Mouse (Mus musculus) neural tube, embryonic 13.5 days (tissue): ENCODE results near the gene Hcar1. TPM values are rescaled to one million over a fixed set of nuclear protein-coding genes. Genes with fewer than 3 reads are reported as not detected.

Experiments
- ATAC-seq: fragments of 200-750 bp; cut with Nextera tagmentation; 2 replicates; pipeline ENCODE4 v1.8.0; 2017; ENCODE audit warnings: low read depth, mild to moderate bottlenecking, moderate TSS enrichment, moderate library complexity
- H3K27ac ChIP-seq: fragments of 300-500 bp; sonication (generic); replicated peaks from 2 replicates; pipeline ENCODE4 v1.5.1; 2015; ENCODE audit warnings: moderate library complexity, mild to moderate bottlenecking, inconsistent platforms
- H3K27me3 ChIP-seq: fragments of 300-500 bp; sonication (generic); 2 replicates; pipeline ENCODE4 v1.6.1; 2015; ENCODE audit warnings: mild to moderate bottlenecking, inconsistent platforms
- H3K36me3 ChIP-seq: fragments of 300-500 bp; sonication (generic); 2 replicates; pipeline ENCODE4 v1.6.1; 2015; ENCODE audit warnings: mild to moderate bottlenecking, inconsistent platforms
- H3K4me1 ChIP-seq: fragments of 300-500 bp; sonication (generic); replicated peaks from 2 replicates; pipeline ENCODE4 v1.6.1; 2015; ENCODE audit warnings: inconsistent platforms
- H3K4me2 ChIP-seq: fragments of 300-500 bp; sonication (generic); 2 replicates; pipeline ENCODE4 v1.6.1; 2015; ENCODE audit warnings: inconsistent platforms, mild to moderate bottlenecking, moderate library complexity
- H3K4me3 ChIP-seq: fragments of 300-500 bp; sonication (generic); 2 replicates; pipeline ENCODE4 v1.5.1; 2015; ENCODE audit warnings: mild to moderate bottlenecking, inconsistent platforms
- H3K9ac ChIP-seq: fragments of 300-500 bp; sonication (generic); 2 replicates; pipeline ENCODE4 v1.6.1; 2015; ENCODE audit warnings: moderate library complexity, mild to moderate bottlenecking, inconsistent platforms
- H3K9me3 ChIP-seq: fragments of 300-500 bp; sonication (generic); 2 replicates; pipeline ENCODE4 v1.6.1; 2016; ENCODE audit warnings: inconsistent platforms
- WGBS: fragments of 180-500 bp; shearing (Covaris S2); methylation state at CpG from one replicate; pipeline ENCODE4 v1.1.7; 2015; 5-methylcytosine and 5-hydroxymethylcytosine counted together
- polyA plus RNA-seq: library from polyadenylated mRNA; unstranded; fragments of >200 nt; fragmentation: Nextera tagmentation; extraction: Ambion mirVana; gene quantifications from 2 replicates; pipeline ENCODE4 v1.2.1, GENCODE M21; 2015

The Hcar1 gene
- polyA plus RNA-seq: 0.42 and 0.52 TPM in 2 replicates

- Histone ChIP-seq H3K36me3 (no peaks in the 10 kb centered on the region), H3K4me3 (no peak within 1 kb of the TSS), H3K27me3 (no peaks in the 10 kb centered on the region), H3K27ac (no peak within 1 kb of the TSS), H3K9ac (no peak within 1 kb of the TSS), H3K4me2 (no peak within 1 kb of the TSS), H3K9me3 (no peaks in the 10 kb centered on the region), H3K4me1 (no peaks in the 10 kb centered on the region)
- WGBS: 74% methylated on average over 12 of the region's 12 CpGs
- no peak for ATAC-seq
Observed at GRCm38 (mm10) chr5:123879928-123880327, at the start of gene Hcar1. TSS of gene Hcar1 (minus strand) at chr5:123880020.

GRCm38 (mm10) chr5:123927118-123927517, 47.3 kb upstream of the Hcar1 start, which contains the start of gene Gm43518:
TSS of gene Gm43518 (plus strand) at chr5:123927418.
- Histone ChIP-seq H3K36me3 (peaks cover 68% of the 10 kb centered on the region), H3K4me1 (peaks cover 12% of the 10 kb centered on the region), H3K27me3 (no peaks in the 10 kb centered on the region), H3K9ac (no peak within 1 kb of the TSS), H3K9me3 (no peaks in the 10 kb centered on the region), H3K4me2 (no peak within 1 kb of the TSS), H3K4me3 (no peak within 1 kb of the TSS), H3K27ac (no peak within 1 kb of the TSS)
- no peak for ATAC-seq
- 92% methylated on average over 9 of the region's 9 CpGs for WGBS

- H3K9ac ChIP-seq: no peak overlapping the region
- H3K4me3 ChIP-seq: no peak overlapping the region
- ATAC-seq: no peak
- H3K9me3 ChIP-seq: no peaks in the 10 kb centered on the region
- no peak overlapping the region for H3K27ac ChIP-seq
- H3K27me3 ChIP-seq: no peaks in the 10 kb centered on the region
- WGBS: 91% methylated on average over 6 of the region's 6 CpGs
- peaks cover 97% of the 10 kb centered on the region for H3K36me3 ChIP-seq
- H3K4me1 ChIP-seq: no peaks in the 10 kb centered on the region
- no peak overlapping the region for H3K4me2 ChIP-seq
Observed at GRCm38 (mm10) chr5:123922112-123922511, 42.3 kb upstream of the Hcar1 start.

GRCm38 (mm10) chr5:123914852-123915251, 35.0 kb upstream of the Hcar1 start:
- Histone ChIP-seq H3K27ac (no peak overlapping the region), H3K36me3 (peaks cover 94% of the 10 kb centered on the region)
- 91% methylated on average over 3 of the region's 3 CpGs for WGBS

GRCm38 (mm10) chr5:123907631-123907977, 27.8 kb upstream of the Hcar1 start:
- ATAC-seq: peak; percentile 16; the same call in 1 of the 2 replicates
- Histone ChIP-seq H3K9me3 (no peaks in the 10 kb centered on the region), H3K4me3 (peak overlapping the region; percentile 99), H3K27me3 (no peaks in the 10 kb centered on the region), H3K4me2 (peak overlapping the region; percentile 97), H3K4me1 (peaks cover 22% of the 10 kb centered on the region), H3K27ac (peak overlapping the region; percentile 90), H3K9ac (peak overlapping the region; percentile 98), H3K36me3 (peaks cover 43% of the 10 kb centered on the region)
- 6% methylated on average over 10 of the region's 10 CpGs for WGBS

More at GRCm38 (mm10) chr5:123914852-123915251, 35.0 kb upstream of the Hcar1 start:
- Histone ChIP-seq H3K4me3 (no peak overlapping the region), H3K9me3 (no peaks in the 10 kb centered on the region), H3K4me2 (no peak overlapping the region), H3K27me3 (no peaks in the 10 kb centered on the region), H3K4me1 (no peaks in the 10 kb centered on the region), H3K9ac (no peak overlapping the region)
- ATAC-seq: no peak

GRCm38 (mm10) chr5:123906976-123907630, 27.3 kb upstream of the Hcar1 start, which contains the start of gene Denr:
TSS of gene Denr (plus strand) at chr5:123907175.
- Histone ChIP-seq H3K9ac (peak within 1 kb of the TSS; percentile 98), H3K36me3 (peaks cover 38% of the 10 kb centered on the region), H3K4me2 (peak within 1 kb of the TSS; percentile 97), H3K9me3 (no peaks in the 10 kb centered on the region), H3K27ac (peak within 1 kb of the TSS; percentile 90), H3K4me1 (peaks cover 22% of the 10 kb centered on the region), H3K4me3 (peak within 1 kb of the TSS; percentile 99), H3K27me3 (no peaks in the 10 kb centered on the region)
- ATAC-seq: peak; percentile 97
- under 1% methylated on average over 60 of the region's 61 CpGs for WGBS

GRCm38 (mm10) chr5:123906146-123906975, 26.5 kb upstream of the Hcar1 start:
- ATAC-seq: no peak
- H3K9ac ChIP-seq: peak overlapping the region; percentile 57; the same call in 1 of the 2 replicates
- H3K27me3 ChIP-seq: no peaks in the 10 kb centered on the region
- peaks cover 30% of the 10 kb centered on the region for H3K36me3 ChIP-seq
- peak overlapping the region; percentile 51 for H3K4me2 ChIP-seq
- H3K4me3 ChIP-seq: peak overlapping the region; percentile 99
- WGBS: 69% methylated on average over 17 of the region's 17 CpGs
- no peaks in the 10 kb centered on the region for H3K9me3 ChIP-seq
- peaks cover 22% of the 10 kb centered on the region for H3K4me1 ChIP-seq
- no peak overlapping the region for H3K27ac ChIP-seq

GRCm38 (mm10) chr5:123904059-123904672, 24.3 kb upstream of the Hcar1 start:
- 78% methylated on average over 11 of the region's 11 CpGs for WGBS
- H3K27me3 ChIP-seq: no peaks in the 10 kb centered on the region

GRCm38 (mm10) chr5:123897352-123897751, 17.5 kb upstream of the Hcar1 start:
- no peak for ATAC-seq
- no peak overlapping the region for H3K4me2 ChIP-seq
- 87% methylated on average over 13 of the region's 13 CpGs for WGBS

More at GRCm38 (mm10) chr5:123904059-123904672, 24.3 kb upstream of the Hcar1 start:
- peaks cover 9% of the 10 kb centered on the region for H3K36me3 ChIP-seq
- no peaks in the 10 kb centered on the region for H3K9me3 ChIP-seq
- no peak overlapping the region for H3K9ac ChIP-seq
- no peak overlapping the region for H3K27ac ChIP-seq
- no peak for ATAC-seq
- no peak overlapping the region for H3K4me3 ChIP-seq
- no peak overlapping the region for H3K4me2 ChIP-seq
- H3K4me1 ChIP-seq: peaks cover 17% of the 10 kb centered on the region

GRCm38 (mm10) chr5:123896395-123896794, 16.6 kb upstream of the Hcar1 start:
- Histone ChIP-seq H3K9me3 (no peaks in the 10 kb centered on the region), H3K36me3 (no peaks in the 10 kb centered on the region), H3K4me3 (no peak overlapping the region), H3K27me3 (no peaks in the 10 kb centered on the region), H3K9ac (no peak overlapping the region), H3K27ac (no peak overlapping the region), H3K4me2 (no peak overlapping the region), H3K4me1 (no peaks in the 10 kb centered on the region)
- ATAC-seq: no peak
- 84% methylated on average over 11 of the region's 11 CpGs for WGBS

More at GRCm38 (mm10) chr5:123897352-123897751, 17.5 kb upstream of the Hcar1 start:
- no peak overlapping the region for H3K27ac ChIP-seq
- H3K9ac ChIP-seq: no peak overlapping the region
- H3K4me3 ChIP-seq: no peak overlapping the region
- H3K36me3 ChIP-seq: no peaks in the 10 kb centered on the region
- no peaks in the 10 kb centered on the region for H3K9me3 ChIP-seq
- H3K4me1 ChIP-seq: no peaks in the 10 kb centered on the region
- no peaks in the 10 kb centered on the region for H3K27me3 ChIP-seq

GRCm38 (mm10) chr5:123893520-123893919, 13.7 kb upstream of the Hcar1 start:
- Histone ChIP-seq H3K27me3 (no peaks in the 10 kb centered on the region), H3K4me2 (no peak overlapping the region), H3K4me3 (no peak overlapping the region), H3K4me1 (no peaks in the 10 kb centered on the region), H3K36me3 (no peaks in the 10 kb centered on the region), H3K27ac (no peak overlapping the region), H3K9ac (no peak overlapping the region), H3K9me3 (no peaks in the 10 kb centered on the region)
- ATAC-seq: no peak
- WGBS: 91% methylated on average over 5 of the region's 5 CpGs

GRCm38 (mm10) chr5:123891669-123892068, 11.8 kb upstream of the Hcar1 start:
- Histone ChIP-seq H3K9me3 (no peaks in the 10 kb centered on the region), H3K4me1 (no peaks in the 10 kb centered on the region), H3K4me3 (no peak overlapping the region), H3K27me3 (no peaks in the 10 kb centered on the region), H3K4me2 (no peak overlapping the region), H3K9ac (no peak overlapping the region; the same call in 1 of the 2 replicates), H3K27ac (no peak overlapping the region), H3K36me3 (no peaks in the 10 kb centered on the region)
- 52% methylated on average over 6 of the region's 6 CpGs for WGBS
- no peak for ATAC-seq
